Mouse (Mus musculus) urinary bladder, postnatal 36 days (tissue): ENCODE results near the gene Gm16181.

Experiments
- DNase-seq, 2 experiments: peaks; one replicate each; pipeline ENCODE4 v3.0.0; 2022; ENCODE audit warnings: low spot score in 2 of 2, mixed read lengths in 1 of 2

Gene Gm16181

DNA sequence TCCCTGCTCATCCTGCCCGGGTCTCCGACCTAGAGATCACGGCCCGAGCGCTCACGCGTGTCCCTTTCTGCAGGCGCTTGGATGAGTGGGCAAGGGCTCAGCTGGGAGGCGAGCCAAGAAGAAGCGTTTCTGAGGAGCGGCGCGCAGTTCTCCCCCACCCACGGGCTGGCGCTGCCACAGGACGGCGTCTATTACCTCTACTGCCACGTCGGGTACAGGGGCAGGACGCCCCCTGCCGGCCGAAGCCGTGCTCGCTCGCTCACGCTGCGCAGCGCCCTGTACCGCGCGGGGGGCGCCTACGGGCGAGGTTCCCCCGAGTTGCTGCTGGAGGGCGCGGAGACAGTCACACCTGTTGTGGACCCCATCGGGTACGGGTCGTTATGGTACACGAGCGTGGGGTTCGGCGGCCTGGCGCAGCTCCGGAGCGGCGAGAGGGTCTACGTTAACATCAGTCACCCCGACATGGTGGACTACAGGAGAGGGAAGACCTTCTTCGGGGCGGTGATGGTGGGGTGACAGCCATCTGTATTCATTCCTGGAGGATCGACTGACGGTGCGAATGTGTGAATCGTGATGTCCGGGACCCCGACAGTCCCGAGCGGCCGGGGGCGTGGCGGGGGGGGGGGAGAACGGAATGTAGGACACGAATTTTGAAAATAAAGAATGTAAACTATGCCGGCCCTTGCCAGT is 24.9 kb upstream of the Gm16181 start:
- peak; percentile 66 to 74 for DNase-seq

DNA sequence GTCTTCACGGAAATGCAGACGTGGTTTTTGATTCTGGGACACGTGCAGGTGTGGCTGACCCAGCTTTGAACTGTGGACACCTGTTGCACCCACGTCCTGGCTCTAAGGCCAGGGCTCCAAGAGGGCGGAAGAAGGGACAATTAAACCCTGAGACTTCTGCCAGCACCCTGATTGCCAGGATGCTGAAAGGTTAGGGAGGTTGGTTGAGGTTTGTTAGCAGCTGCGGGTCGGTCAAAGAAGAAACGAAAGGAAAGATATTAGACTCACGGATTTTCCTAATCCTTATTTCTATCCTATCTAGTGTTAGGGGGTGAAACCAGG is 24.4 kb upstream of the Gm16181 start:
- no peak for DNase-seq

DNA sequence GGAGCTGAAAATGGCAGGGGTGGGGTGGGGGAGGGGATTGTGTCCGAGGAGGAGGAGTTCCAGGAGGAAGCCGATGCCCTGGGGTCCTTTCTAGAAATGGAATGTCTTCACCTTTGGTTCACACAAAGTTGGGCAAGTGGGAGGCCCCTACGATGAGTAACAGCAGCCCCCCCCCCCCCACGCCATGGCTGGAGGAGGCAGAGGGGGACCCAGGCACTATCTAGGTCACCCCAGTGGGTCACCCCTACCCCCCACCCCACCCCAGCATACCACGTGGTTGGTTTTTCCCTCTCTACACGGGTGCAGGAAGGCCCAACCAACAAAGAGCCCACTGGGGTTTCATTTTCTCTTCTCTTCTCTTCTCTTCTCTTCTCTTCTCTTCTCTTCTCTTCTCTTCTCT is 23.5 kb upstream of the Gm16181 start:
- DNase-seq, result no peak

DNA sequence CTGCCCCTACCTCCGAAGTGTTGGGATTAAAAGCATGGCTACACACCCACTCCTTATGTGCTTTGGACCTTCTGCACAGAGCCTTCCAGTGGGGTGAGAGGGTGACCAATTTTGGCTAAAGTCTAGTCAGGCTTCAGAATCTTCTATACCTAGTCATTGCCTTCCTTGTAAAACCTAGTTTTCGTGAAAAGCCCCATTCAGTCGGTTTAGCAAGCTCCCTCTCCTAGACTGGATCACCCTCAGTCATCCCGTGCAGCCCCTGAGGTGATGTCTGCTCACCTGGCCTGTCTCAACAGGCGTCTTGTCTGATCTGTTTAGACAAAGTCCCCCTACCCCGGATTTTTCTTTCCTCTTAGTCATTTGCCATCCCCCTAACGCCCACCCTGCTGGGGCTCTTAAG is 22.6 kb upstream of the Gm16181 start:
- no peak for DNase-seq

DNA sequence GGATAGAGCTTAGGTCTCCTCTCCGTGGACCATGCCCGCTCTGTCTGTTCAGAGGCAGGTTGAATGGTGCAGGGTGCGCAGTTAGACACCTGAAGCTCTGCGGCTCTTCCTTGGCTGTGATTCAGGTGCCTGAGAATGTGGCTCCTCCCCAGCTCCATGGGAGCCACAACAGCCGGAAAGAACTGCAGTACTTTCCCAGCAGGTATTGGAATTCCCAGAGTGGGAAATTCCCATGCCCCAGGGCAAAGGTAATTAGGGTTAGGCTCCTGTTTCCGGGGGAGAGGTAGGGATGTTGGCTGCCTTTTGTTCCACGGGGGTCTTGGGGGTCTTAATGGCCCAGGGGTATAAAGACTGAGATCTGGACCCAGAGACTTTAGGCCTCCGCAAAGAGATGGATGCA is 21.7 kb upstream of the Gm16181 start:
- DNase-seq, result no peak

DNA sequence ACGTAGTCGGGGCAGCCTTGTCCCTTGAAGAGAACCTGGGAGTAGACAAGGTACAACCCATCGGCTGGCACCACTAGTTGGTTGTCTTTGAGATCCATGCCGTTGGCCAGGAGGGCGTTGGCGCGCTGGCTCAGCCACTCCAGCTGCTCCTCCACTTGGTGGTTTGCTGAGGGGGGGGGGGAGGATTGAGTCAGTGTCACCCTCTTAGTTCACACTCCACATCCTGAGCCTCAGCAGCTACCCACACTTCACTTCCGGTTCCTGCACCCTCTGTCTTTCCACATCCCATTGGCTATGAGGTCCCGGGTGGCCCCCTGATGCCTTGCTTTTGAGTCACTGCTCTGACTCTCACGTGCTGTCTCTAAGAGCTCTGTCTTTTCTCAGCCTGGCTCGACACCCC is 20.2 kb upstream of the Gm16181 start:
- no peak for DNase-seq

DNA sequence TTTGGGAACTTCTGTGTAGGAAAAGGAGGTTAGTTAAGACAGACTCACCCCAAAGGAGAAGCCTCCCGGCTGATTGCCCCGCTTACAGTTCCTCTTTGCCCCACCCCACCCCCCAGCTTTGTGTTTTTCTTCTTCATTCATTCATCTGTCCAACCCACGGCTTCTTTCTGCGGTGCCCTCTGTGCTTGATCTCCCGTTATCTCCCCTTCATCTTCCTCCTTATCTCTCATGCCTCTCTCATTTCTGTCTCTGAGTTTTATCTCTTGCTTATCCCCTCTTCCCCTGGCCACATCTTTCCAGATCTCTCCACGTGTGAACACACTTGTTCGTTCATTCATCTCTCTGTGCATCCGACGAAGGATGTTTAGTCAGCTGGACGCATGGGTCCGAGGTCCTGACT is 19.5 kb upstream of the Gm16181 start:
- DNase-seq, result no peak

DNA sequence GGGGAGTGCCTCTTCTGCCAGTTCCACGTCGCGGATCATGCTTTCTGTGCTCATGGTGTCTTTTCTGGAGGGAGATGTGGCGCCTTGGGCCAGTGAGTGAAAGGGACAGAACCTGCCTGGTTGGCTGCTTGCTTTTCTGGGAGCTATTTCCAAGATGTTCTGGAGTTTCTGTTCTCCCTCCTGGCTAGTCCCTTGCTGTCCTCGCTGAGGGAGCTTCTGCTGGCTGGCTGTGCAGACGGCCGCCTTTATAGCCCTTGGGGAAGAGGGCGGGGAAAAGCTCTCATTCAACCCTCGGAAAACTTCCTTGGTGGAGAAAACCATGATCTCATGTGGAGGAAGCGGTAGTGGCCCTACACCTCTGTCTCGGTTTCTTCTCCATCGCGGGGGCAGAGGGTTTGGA is 18.8 kb upstream of the Gm16181 start, which contains the start of gene Tnf:
Gene Tnf (minus strand): TSS at position 221 of the 400 bp plus-strand sequence.
- peak in 1 of 2 experiments; percentile 43 for DNase-seq

DNA sequence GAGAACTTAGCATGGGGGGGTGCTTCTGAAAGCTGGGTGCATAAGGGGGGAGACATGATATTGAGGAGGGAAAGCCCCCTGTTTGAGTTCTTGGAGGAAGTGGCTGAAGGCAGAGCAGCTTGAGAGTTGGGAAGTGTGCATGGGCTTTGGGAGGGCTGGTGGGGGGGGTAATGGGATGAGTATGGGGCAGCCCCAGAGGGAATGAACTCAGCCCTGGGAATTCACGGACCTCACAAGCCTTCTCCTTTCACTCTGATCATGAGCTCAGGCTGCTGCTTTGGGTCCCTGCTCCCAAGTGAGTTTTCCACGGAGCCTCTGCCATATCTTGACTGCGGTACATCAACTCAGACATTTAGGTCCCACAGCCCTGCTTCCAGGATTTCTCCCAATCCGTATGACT is 18.2 kb upstream of the Gm16181 start:
- DNase-seq, result no peak

DNA sequence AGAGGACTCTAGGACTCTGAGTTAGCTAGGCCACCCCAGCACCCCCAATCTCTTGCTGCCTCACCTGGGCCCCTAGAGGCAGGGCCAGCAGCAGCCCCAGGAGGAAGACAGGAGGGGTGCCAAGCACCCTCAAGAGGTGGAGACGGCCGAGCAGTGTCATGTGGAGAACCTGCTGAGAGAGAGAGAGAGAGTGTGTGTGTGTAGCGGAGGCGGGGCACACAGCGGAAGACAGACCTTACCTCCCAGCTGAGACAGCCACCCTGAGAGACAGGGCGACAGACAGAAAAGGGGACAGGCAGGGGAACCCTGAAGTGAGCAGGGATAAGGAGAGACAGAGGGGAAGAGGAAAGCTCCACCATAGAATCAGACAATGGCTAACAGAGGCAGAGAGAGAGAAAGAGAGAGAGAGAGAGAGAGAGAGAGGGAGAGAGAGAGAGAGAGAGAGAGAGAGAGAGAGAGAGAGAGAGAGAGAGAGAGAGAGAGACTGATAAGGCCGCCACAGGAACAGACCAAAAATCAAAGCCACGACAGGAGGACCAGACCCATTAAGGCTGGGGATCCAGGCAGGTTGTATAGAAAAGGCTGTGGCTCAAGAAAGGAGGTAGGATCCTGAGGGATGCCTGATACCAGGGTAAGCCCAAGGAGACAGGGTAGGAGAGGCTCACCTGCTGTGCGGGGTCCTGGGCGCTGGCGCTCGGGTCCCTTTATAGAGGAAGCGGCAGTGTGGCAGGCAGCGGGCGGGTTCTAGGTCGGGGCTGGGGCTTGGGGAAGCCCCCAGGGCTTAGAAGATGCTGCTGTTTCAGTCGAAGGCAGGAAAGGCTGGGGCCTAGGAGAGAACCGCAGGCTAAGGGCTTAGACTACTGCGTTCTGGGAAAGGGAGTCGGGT is 15.9 kb upstream of the Gm16181 start, which contains the start of gene Lta:
Gene Lta (minus strand): TSS at position 858 of the 886 bp plus-strand sequence.
- no peak for DNase-seq

DNA sequence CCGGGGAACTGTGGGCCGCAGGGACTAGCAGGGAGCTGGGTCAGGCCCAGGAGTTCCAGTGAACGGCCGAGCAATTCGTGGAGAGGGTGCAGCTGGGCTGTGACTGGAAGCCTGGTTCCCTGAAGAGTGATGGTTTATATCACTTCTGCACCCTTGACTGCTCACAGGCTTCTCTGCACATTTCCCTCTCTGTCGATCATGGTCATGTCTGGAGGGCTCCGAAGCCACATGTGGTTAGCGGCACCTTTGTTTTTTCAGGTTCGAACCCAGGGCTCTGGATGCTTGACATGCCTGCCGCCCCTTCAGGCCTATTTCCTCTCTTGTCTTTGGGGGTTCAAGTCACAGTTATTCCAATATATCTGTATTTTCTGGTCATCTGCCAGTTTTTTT is 15.3 kb upstream of the Gm16181 start:
- DNase-seq, result no peak

DNA sequence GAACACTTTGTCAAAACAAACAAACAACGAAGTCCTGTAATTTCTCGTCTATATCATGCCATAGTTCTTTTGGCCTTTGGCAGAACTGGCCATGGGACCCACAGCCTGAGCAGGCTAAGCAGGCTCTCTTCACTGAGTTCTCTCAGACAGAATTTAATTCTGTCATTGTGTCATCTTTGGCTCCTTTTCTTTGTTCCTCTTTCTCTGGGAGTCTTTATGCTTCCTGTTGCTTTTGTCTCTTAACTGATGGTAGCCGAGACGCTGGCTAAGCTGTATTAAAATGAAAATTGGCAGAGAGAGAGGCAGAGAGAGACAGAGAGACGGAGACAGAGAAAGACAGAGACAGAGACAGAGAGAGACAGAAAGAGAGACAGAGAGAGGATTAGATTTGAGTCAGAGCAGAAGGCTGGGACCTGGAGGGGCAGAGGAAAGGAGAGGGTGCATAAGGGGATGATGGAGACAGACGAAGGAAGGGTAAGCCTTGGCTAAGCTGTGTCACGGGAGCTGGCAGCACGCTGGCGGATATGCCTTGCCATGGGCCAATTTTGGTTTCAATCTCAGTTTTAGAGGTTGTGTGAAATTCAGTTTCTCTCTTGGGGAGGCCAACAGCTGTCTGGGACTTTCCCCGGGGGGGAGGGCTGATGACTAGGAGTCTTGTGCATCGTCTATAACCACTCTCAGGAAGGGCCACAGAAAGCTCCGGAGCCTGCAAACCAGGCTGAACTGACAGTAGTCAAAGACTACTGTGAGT is 10.7 kb upstream of the Gm16181 start:
- DNase-seq, result no peak

DNA sequence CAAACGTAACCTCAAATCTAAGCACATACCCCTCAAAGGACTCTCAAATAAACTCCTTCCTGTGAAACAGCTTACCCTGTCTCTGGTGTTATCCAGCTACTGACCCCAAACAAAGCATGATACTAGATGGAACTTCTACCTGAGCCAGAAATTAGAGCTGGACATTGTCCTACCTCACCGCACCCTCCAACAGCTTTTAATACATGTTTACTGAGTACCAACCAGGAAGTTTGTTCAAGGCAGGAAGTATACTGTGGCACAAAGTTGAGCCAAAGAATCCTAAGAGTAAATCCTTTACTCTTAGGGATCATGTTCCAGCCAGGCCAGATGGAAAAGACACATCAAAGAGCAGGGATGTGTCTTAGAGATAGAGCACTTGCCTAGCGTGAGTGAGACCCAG is 10.0 kb upstream of the Gm16181 start:
- DNase-seq, result no peak

DNA sequence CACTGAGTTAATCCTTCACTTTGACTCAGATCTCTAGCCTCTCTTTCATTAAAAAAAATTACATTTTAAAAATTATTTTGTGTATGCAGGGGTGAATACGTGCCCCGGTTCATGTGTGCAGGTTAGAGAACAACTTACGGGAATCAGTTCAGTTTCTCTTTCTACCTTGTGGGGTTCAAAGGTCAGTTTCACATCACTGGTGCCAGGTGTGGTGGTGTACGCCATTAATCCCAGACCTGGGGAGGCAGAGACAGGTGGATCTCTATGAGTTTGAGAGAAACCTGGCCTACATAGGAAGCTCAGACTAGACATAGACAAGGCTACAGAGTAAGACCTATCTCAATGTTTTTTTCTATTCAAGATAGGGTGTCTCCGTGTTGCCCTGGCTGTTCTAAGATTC is 7.6 kb upstream of the Gm16181 start:
- DNase-seq, result no peak

DNA sequence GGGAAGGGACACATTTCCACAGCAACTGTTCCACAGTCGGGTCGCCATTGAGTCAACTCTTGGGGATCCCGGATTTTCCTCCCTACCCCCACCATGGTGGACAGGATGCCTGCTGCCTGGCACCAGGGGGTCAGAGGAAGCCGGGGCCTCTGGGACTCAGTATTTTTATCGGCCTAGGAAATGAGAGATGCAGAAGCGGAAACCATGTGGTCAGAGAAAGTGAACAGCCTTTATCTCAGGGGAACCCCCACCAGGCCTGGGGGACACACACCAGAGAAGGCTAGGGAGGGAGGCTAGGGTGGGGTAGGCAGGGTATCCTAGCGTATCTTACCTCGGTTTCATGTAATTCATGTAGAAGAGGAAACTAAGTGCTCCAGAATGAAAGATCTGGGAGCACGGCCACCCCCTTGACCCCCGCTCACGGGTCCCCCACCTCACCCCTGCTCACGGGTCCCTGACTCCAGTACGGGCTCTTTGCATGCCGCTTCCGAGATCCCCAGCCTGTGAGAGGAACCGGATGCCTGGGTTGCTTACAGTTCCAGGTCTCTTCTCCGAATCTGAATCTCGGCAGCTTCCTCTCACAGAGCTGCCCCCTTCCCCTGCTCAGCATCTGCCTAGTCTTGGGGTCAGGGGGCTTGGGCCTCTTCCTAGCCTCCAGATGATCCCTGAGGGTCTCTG is 2.0 kb upstream of the Gm16181 start:
- DNase-seq, result no peak

DNA sequence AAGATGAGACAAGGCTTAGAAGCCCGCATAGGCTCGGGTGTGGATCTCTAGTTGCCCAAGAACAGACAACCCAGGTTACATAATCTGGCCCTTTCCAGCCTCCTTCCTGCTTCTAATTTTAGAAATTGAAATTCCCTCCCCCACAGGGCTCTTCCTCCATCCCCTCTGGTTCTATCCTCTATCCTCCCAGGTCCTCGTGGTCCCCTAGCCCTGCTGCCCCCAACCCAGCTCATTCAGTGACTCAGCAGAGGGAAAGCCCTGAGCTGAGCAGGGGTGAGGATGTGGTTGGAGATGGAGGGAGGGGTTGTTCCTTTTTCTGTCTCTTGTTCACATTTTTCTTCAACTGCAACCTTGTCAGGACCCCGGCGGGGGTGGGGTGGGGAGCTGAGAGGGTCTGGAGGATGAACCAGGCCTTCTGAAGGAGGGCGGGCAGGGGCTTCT is 1.0 kb upstream of the Gm16181 start:
- DNase-seq, result no peak

DNA sequence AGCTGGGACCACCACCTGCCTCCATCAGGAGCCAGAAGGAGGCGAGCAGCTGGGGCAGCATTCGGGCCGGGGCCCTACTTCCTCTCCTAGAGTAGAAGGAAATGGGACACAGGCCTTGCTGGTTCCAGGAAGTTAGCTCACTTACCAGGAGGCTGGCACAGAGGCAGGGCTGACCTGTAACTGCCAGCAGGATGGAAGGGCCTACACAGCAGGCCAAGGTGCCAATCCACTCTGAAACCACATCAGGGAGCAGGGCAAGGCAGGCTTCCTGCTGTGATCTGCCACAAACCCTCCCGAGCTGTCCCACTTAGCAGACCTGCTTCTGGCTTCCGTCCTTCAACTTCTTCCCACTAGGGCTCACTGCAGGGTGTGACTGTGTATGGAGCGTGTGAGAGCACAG is 1.7 kb downstream of the Gm16181 start:
- no peak for DNase-seq

DNA sequence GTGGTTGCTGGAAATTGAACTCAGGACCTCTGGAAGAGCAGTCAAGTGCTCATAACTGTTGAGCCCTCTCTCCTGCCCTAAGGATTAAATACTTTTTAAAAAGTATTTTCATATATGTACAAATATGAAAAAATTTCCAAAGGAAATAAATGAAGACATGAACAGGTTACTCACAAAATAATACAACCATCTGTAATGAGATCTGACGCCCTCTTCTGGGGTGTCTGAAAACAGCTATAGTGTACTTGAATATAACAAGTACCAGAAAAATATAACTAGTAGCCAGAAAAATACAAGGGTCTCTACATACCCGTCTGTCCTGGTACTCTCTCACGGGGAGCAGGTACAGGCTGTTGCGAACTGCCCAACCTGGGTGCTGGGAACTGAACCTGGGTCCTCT is 4.0 kb downstream of the Gm16181 start:
- no peak for DNase-seq

DNA sequence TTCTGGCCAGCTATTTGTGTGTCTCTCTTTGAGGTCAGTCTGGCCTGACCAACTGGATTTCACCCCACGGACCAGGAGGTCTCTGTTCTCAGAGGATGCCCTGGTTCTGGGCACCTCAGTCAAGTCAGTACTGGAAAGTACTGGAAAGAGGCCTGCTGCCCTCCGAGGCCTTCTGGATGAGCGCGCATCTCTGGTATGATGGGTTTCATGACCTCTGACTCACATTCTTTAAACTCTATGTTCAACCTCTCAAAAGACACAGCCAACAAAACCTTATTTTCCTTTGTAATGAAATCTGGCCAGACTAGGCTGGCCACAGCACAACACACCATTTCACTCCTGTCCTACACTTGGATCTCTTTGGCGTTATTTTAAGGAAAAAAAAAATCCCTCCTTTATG is 4.8 kb downstream of the Gm16181 start:
- DNase-seq, result no peak

DNA sequence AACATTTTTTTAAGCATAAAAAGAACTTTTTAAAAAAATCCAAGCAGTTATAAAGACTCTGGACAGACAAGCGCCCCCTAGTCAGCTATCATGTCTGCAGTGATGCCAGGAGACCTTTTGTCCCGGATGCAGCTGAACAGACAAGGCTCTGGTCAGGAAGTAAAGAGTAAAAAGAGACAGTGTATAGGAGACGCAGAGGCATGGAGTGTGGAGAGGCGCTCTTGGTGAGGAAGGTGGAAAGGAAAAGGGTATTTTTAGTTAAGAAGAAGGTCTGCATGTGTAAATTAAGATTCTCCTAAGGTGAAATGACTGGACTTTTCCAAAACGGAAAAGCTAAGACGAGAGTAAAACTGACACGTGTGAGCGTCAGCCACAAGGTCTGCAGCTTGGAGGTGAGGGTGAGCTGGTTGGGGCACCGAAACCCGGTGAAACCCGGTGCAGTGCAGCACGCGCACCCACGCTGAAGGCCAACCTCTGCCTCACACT is 6.0 kb downstream of the Gm16181 start:
- DNase-seq, result no peak

DNA sequence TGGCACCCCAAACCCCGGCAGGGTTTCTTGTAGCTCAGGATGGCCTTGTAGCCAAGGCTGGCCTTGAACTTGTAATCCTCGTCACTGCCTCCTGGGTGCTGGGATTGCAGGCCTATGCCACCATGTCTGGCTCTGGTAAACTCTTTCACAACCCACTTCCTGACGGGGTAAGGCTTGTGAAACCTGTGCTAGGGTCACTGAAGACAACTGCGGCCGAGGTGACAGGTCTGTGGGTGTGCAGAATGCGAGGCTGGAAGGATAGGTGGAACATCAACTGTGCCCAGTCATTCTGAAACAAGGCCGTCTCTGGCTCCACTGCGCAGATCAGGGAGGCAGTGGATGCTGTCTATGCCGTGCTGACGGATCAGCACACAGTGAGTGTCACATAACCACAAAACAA is 10.4 kb downstream of the Gm16181 start:
- no peak for DNase-seq

DNA sequence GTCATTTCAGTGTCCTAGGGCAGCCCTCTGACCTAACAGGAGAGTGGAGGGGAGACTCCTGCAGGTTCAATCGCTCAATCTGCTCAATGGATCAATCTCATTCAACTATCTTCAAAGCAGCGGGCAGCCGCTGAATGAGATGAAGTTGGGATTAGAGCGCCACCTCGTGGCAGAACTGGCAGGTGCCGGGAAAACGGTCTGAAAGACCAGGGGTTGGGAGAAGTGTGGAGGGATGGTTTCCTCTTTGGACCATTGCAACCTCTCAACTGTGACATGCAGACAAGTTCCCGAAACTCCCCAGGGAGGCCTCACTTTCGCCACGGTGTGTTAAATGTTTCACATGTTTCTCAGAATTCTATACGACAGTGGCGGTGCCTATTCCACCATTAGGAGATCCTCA is 11.4 kb downstream of the Gm16181 start:
- DNase-seq, result peak; percentile 75 to 83
